Mouse (Mus musculus) liver, embryonic 11.5 days (tissue): ENCODE measurements at regions not wholly inside any gene's neighbourhood (a gene's known extent, or its start where the extent isn't known, plus 50 kb on each side); places are given as distances from the start of the nearest gene placed in this dataset.

ENCODE experiments used
- ATAC-seq: fragments of 200-750 bp; cut with Nextera tagmentation; replicated peaks from 2 replicates; pipeline ENCODE4 v1.8.0; 2017; ENCODE audit warnings: moderate number of reproducible peaks, mild to moderate bottlenecking, moderate TSS enrichment, moderate library complexity; ENCODE audit not compliant: low FRiP score
- DNase-seq: peaks from one replicate; pipeline ENCODE4 v3.0.0-alpha.2; 2017; ENCODE audit warnings: low spot score
- H3K27ac ChIP-seq: fragments of 300-500 bp; sonication (generic); 2 replicates; pipeline ENCODE4 v1.5.1; 2014; ENCODE audit warnings: mild to moderate bottlenecking, low read depth, low read length, control low read depth
- H3K27me3 ChIP-seq: fragments of 300-500 bp; sonication (generic); replicated peaks from 2 replicates; pipeline ENCODE4 v1.6.1; 2014; ENCODE audit warnings: low read length, mixed read lengths; ENCODE audit not compliant: control insufficient read depth, insufficient read depth
- H3K36me3 ChIP-seq: fragments of 300-500 bp; sonication (generic); 2 replicates; pipeline ENCODE4 v1.6.1; 2014; ENCODE audit warnings: mild to moderate bottlenecking, low read length, moderate library complexity, mixed read lengths; ENCODE audit not compliant: control insufficient read depth, insufficient read depth
- H3K4me1 ChIP-seq: fragments of 300-500 bp; sonication (generic); replicated peaks from 2 replicates; pipeline ENCODE4 v1.6.1; 2014; ENCODE audit warnings: low read length, mixed read lengths; ENCODE audit not compliant: control insufficient read depth, insufficient read depth
- H3K4me2 ChIP-seq: fragments of 300-500 bp; sonication (generic); 2 replicates; pipeline ENCODE4 v1.6.1; 2014; ENCODE audit warnings: mild to moderate bottlenecking, control low read depth, moderate library complexity
- H3K4me3 ChIP-seq: fragments of 300-500 bp; sonication (generic); 2 replicates; pipeline ENCODE4 v1.5.1; 2014; ENCODE audit warnings: low read depth, low read length, control low read depth
- H3K9ac ChIP-seq: fragments of 300-500 bp; sonication (generic); 2 replicates; pipeline ENCODE4 v1.6.1; 2014; ENCODE audit warnings: low read depth, low read length, control low read depth
- H3K9me3 ChIP-seq: fragments of 300-500 bp; sonication (generic); 2 replicates; pipeline ENCODE4 v1.6.1; 2016; ENCODE audit warnings: low read length, inconsistent platforms, mixed read lengths; ENCODE audit not compliant: control insufficient read depth
- WGBS: fragments of 180-500 bp; shearing (Covaris S2); extraction: QIAGEN DNeasy Blood & Tissue Kit; methylation state at CpG from one replicate; pipeline ENCODE4 v1.1.7; 2014; 5-methylcytosine and 5-hydroxymethylcytosine counted together

DNA sequence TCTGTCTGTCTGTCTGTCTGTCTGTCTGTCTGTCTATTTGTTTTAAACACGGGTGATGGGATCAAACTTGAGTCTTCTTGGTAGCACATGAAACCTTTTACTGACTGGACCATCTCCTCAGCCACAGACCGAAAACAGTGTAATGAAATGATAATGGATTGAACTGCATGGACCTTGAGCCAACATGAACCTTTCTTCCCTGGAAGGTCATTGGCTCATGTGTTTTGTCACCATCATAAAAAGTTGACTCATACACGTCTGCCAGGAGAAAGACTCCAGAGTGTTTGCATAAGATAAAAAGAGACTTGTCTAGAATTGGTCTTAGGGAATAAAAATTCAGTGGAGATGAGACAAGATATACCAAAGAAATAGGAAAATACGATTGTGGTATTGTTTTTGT, 176.4 kb downstream of the Gm10295 start:
- Histone ChIP-seq H3K9ac (no peak overlapping the region), H3K4me1 (no peaks in the 10 kb centered on the region), H3K9me3 (no peaks in the 10 kb centered on the region), H3K4me3 (no peak overlapping the region), H3K27ac (no peak overlapping the region), H3K4me2 (no peak overlapping the region), H3K36me3 (no peaks in the 10 kb centered on the region), H3K27me3 (no peaks in the 10 kb centered on the region)
- ATAC-seq (no peak), DNase-seq (no peak)
- WGBS, result 59% methylated on average over 4 of the region's 4 CpGs

DNA sequence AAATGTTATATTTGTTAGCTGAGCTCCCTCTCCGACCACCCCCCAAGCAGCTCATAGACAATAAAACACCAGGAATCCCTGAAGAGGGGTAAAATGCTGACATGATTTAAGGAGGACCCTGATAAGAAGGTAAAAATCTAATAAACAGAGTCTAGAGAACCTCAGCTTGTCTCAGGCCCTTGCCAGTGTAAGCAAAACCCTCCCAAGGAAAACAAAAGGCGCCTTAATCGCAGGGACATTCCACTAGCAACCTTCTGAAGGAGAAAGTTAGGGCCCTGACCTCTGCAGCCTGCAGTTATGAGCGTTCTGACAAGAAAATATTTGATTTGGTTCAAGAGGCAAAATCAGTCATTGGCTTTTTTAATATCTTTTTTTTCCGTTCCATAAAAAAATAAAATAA, 212.2 kb downstream of the Gm10295 start:
- no peak overlapping the region for H3K4me3 ChIP-seq
- no peaks in the 10 kb centered on the region for H3K36me3 ChIP-seq
- WGBS, result 67% methylated on average over 5 of the region's 5 CpGs
- H3K27ac ChIP-seq, result no peak overlapping the region
- H3K27me3 ChIP-seq, result no peaks in the 10 kb centered on the region
- H3K9me3 ChIP-seq, result no peaks in the 10 kb centered on the region
- no peaks in the 10 kb centered on the region; the same call in 1 of the 2 replicates for H3K4me1 ChIP-seq
- no peak overlapping the region for H3K9ac ChIP-seq
- DNase-seq (no peak), ATAC-seq (no peak)
- no peak overlapping the region for H3K4me2 ChIP-seq

DNA sequence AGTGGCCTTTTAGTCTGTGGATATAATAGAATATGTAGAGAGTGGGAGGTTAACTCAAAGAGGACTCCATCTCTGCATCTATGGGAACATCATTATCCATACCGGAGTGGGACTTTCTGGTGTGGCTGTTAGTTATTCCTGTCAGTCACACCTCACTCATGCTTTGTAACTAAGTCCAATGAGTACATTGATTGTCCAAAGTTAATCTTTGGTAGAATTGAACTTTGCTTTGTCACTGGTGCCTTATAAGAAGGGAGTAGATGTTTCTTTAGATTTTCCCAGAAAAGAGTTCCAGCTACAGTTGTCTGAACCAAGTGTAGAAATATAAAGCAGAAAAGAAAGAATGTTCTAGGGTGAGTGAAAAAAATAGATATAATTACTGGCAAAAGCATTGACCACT, 221.3 kb downstream of the Gm10295 start:
- DNase-seq (no peak), ATAC-seq (no peak)
- no peaks in the 10 kb centered on the region for H3K27me3 ChIP-seq
- 0 out of 2 replicates have a peak, but pooled peaks cover 4% of the 10 kb centered on the region for H3K4me1 ChIP-seq
- H3K36me3 ChIP-seq, result no peaks in the 10 kb centered on the region
- 81% methylated on average over 1 of the region's 1 CpGs for WGBS
- no peak overlapping the region for H3K9ac ChIP-seq
- H3K4me2 ChIP-seq, result no peak overlapping the region
- H3K9me3 ChIP-seq, result no peaks in the 10 kb centered on the region
- no peak overlapping the region for H3K27ac ChIP-seq
- H3K4me3 ChIP-seq, result no peak overlapping the region

DNA sequence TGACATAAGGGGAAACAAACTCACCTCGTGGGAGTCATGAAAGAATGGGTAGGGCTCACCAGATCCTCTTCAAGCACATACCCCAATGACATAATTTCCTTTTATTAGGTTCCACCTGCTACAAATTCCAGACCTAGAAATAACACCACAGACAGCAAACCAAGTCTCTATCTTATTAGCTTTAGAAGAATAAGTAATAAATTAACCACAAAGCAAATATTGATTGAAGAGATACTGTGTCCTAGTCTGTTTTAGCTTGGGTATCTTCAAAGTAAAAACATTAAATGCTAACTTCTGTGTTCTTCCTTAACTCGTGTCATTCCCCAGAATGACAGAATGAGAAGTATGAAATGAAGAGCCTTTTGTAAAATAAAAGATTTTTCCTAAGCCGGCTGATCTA, 222.4 kb downstream of the Gm10295 start:
- Histone ChIP-seq H3K4me3 (no peak overlapping the region), H3K4me1 (0 out of 2 replicates have a peak, but pooled peaks cover 4% of the 10 kb centered on the region), H3K9ac (no peak overlapping the region), H3K9me3 (no peaks in the 10 kb centered on the region), H3K27ac (no peak overlapping the region), H3K4me2 (no peak overlapping the region), H3K36me3 (no peaks in the 10 kb centered on the region), H3K27me3 (no peaks in the 10 kb centered on the region)
- WGBS, result 56% methylated on average over 3 of the region's 3 CpGs
- no peak for DNase-seq
- ATAC-seq, result no peak

DNA sequence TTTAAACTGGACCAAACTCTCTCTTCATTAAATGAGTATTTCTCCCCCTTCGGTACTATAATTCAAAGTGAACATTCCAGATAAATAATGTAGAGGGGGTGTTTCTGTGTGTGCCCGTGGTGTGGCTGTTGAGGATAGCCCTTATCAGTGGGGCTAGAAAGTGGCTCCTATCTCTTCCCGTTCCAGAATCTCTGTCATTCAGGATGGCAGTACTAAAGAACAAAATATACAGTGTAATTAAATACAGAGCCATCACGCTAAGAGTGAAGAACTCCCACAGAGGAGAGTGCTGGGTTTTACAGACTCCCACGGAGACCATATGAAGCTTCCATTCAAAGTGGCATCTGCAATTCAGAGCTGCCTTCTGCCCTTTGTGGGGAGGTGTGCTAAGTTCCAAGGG, 229.8 kb downstream of the Gm10295 start:
- DNase-seq (no peak), ATAC-seq (no peak)
- no peak overlapping the region for H3K9ac ChIP-seq
- no peak overlapping the region for H3K4me3 ChIP-seq
- H3K36me3 ChIP-seq, result no peaks in the 10 kb centered on the region
- WGBS, result 41% methylated on average over 5 of the region's 5 CpGs
- H3K4me1 ChIP-seq, result peaks cover 4% of the 10 kb centered on the region
- H3K9me3 ChIP-seq, result no peaks in the 10 kb centered on the region
- H3K27ac ChIP-seq, result no peak overlapping the region
- no peak overlapping the region for H3K4me2 ChIP-seq
- no peaks in the 10 kb centered on the region for H3K27me3 ChIP-seq

DNA sequence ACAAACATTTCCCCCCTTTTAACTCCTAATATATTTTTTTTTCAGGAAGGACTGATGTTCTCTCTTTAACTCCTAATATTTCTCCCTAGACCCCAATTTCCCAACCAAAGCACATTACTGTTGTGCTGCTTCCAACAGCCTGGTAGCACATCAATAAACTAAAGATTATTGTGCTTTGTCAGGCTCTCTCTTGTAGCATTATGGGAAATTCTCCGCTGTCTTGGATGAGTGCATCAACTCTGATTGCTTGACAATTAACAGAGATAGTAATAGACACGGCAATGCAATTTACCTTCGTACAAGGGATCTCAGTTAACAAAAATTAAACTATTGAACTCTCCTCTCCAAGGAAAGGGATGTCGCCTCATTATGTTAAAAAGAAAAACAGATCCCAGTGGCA, 230.3 kb downstream of the Gm10295 start:
- ATAC-seq, result no peak
- Histone ChIP-seq H3K4me1 (peaks cover 4% of the 10 kb centered on the region), H3K36me3 (no peaks in the 10 kb centered on the region), H3K27ac (no peak overlapping the region), H3K4me2 (no peak overlapping the region), H3K9ac (no peak overlapping the region), H3K9me3 (no peaks in the 10 kb centered on the region), H3K4me3 (no peak overlapping the region), H3K27me3 (no peaks in the 10 kb centered on the region)
- 76% methylated on average over 4 of the region's 4 CpGs for WGBS
- no peak for DNase-seq

DNA sequence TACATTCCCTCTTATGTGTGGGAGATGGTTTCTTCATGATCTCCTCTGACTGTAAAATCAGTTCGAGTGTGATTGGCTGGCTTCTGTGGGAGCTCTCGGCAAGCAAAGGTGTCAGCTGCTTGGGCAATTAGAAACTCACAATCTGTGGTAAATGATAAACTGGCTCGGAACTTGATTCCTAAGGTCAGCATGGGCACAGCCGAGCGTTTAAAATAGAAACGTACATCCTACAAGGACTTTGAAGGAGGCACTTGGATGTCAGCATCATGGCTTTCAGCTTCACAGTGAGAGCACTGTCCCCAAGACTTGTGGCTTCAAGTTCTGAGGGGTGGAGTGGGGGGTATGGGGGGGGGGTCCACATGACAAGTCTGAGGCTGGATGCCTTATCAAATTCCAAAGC, 231.3 kb downstream of the Gm10295 start:
- ATAC-seq, result no peak
- no peak overlapping the region for H3K27ac ChIP-seq
- H3K4me2 ChIP-seq, result no peak overlapping the region
- no peaks in the 10 kb centered on the region for H3K27me3 ChIP-seq
- no peaks in the 10 kb centered on the region for H3K36me3 ChIP-seq
- H3K9ac ChIP-seq, result no peak overlapping the region
- DNase-seq, result no peak
- WGBS, result 56% methylated on average over 6 of the region's 6 CpGs
- no peaks in the 10 kb centered on the region; the same call in none of the 2 replicates for H3K4me1 ChIP-seq
- no peak overlapping the region for H3K4me3 ChIP-seq
- no peaks in the 10 kb centered on the region for H3K9me3 ChIP-seq

DNA sequence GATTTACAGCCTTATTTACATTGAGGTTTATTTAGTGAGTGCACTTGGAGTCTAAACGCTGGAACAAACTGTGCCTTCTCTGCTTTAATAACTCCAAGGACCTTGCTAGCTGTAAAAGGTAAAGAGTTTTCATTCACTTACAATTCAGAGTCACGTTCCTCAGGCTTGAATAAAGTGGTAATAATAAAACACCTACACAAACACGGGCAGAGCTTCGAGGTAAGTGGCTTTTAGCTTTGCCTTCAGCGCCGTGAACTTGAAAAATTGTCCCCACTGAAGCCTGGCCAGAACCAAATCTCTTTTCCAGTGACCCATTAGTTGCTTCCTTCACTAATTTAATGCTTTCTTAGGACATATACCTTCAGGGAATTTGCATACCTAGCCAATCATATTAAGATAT, 244.2 kb downstream of the Gm10295 start:
- H3K9me3 ChIP-seq, result no peaks in the 10 kb centered on the region
- 82% methylated on average over 6 of the region's 6 CpGs for WGBS
- H3K36me3 ChIP-seq, result no peaks in the 10 kb centered on the region
- no peak for DNase-seq
- no peak overlapping the region for H3K4me2 ChIP-seq
- no peak overlapping the region for H3K4me3 ChIP-seq
- ATAC-seq, result no peak
- no peaks in the 10 kb centered on the region for H3K27me3 ChIP-seq
- H3K9ac ChIP-seq, result no peak overlapping the region
- H3K4me1 ChIP-seq, result no peaks in the 10 kb centered on the region
- no peak overlapping the region for H3K27ac ChIP-seq

DNA sequence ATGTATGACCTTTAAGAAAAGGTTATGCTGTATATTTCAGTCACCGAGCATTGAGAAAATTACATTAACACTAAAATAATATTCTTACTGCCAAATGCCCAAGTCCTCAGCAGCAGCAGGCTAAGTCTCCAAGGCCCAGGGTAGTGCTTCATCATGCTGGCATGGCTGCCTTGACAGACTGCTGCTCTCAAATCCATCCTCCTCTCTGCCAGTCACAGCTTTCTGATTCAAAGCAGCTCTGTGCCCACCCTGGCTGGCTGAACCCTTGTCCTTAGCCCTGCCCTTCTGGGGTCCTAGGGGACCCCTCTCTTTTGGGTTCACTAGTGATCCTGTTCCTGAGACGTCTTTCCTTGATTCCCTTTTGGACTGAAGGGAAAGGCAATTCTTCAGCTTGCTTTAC, 251.0 kb downstream of the Gm10295 start:
- Histone ChIP-seq H3K27ac (no peak overlapping the region), H3K36me3 (no peaks in the 10 kb centered on the region), H3K9me3 (no peaks in the 10 kb centered on the region), H3K4me1 (no peaks in the 10 kb centered on the region; the same call in 1 of the 2 replicates), H3K4me3 (no peak overlapping the region), H3K27me3 (no peaks in the 10 kb centered on the region), H3K4me2 (no peak overlapping the region), H3K9ac (no peak overlapping the region)
- WGBS, result 80% methylated on average over 2 of the region's 2 CpGs
- DNase-seq (no peak), ATAC-seq (no peak)
